Mouse (Mus musculus) mature B cell (primary cell): ENCODE results near the gene H2afj.

ENCODE experiments used
- in situ Hi-C: fragments of 300-500 bp; cut with MboI; formaldehyde crosslinking; loops from 2 replicates; pipeline ENCODE4 v1.14.3; 2019

Gene H2afj

GRCm38 (mm10) chr6:136847267-136847666, 39.2 kb downstream of the H2afj start:
- in situ Hi-C loops, result no loop called here

GRCm38 (mm10) chr6:136847790-136848189, 39.7 kb downstream of the H2afj start:
- in situ Hi-C loops, result no loop called here

GRCm38 (mm10) chr6:136848399-136848798, 40.4 kb downstream of the H2afj start:
- in situ Hi-C loops, result no loop called here

- in situ Hi-C loops, result no loop called here
Observed at GRCm38 (mm10) chr6:136848971-136849370, 40.9 kb downstream of the H2afj start.

GRCm38 (mm10) chr6:136850267-136850666, 42.2 kb downstream of the H2afj start:
- in situ Hi-C loops, result no loop called here

GRCm38 (mm10) chr6:136852348-136852747, 44.3 kb downstream of the H2afj start:
- in situ Hi-C loops, result no loop called here

- in situ Hi-C loops, result no loop called here
Observed at GRCm38 (mm10) chr6:136852762-136853161, 44.7 kb downstream of the H2afj start.

- in situ Hi-C loops, result no loop called here
Observed at GRCm38 (mm10) chr6:136854361-136854781, 46.3 kb downstream of the H2afj start.

GRCm38 (mm10) chr6:136855183-136855582, 47.1 kb downstream of the H2afj start:
- in situ Hi-C loops, result loop anchor here (5.0 kb wide), 1 partner anchor 112 kb away; no protein-coding TSS in a partner anchor

GRCm38 (mm10) chr6:136856071-136856636, 48.1 kb downstream of the H2afj start:
- in situ Hi-C loops, result loop anchor here (5.0 kb wide), 1 partner anchor 111 kb away; no protein-coding TSS in a partner anchor

GRCm38 (mm10) chr6:136857186-136857872, 49.3 kb downstream of the H2afj start, which contains the start of gene Art4:
TSS of gene Art4 (minus strand) at chr6:136857733.
- in situ Hi-C loops, result loop anchor here (5.0 kb wide), 1 partner anchor 110 kb away; no protein-coding TSS in a partner anchor

GRCm38 (mm10) chr6:136857873-136858260, 49.8 kb downstream of the H2afj start:
- in situ Hi-C loops, result loop anchor here (5.0 kb wide), 1 partner anchor 109 kb away; no protein-coding TSS in a partner anchor

- in situ Hi-C loops, result loop anchor here (5.0 kb wide), 1 partner anchor 109 kb away; no protein-coding TSS in a partner anchor
Observed at GRCm38 (mm10) chr6:136858420-136858819, 50.4 kb downstream of the H2afj start.
